Mouse (Mus musculus): ENCODE measurements around the gene Hoxb7.

The Hoxb7 gene

DNA sequence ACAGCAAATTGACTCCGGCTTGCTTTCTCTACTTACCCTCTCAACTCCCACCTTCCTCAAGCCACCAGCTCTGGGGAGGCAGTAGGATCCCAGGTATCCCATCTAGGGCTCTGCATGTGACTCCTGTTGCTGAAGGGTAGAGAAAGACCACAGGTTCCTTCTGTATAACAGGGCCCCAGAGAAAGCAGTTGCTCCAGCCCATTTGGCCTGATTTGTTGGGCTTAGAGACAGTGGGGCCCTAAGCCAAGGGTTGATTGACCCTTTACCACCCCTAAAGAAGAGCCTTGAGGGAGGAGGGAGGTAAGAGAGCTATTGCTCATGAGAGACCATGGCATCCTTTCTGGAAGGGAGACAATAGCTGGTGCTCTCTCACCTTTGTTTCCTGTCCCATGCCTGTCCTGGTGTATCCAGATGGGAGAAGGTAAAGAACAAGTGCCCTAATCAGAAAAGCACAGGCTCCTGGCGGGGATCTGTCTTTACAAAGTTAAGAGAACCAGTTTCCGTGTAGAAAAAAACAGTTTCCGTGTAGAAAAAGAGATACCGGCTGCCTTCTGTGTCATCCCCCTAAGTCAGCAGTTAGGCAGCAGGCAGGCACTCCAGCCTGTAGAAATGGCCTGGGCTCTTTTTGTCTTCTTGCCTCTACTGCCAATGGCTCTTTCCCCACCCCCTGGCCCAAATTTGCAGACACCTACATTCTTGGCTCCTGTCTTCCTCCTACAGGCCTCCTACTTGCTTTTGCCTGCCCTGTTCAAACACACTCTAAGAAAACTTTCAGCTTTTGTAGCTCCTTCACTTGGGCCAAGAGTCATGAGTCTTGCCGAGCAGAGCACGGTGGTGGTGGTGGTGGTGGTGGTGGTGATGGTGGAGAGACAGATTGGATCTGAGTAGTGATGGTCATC is 52.8 kb downstream of the Hoxb7 start:
- no peak for DNase-seq
